Mouse (Mus musculus): ENCODE measurements around the gene Artn. TPM values are rescaled to one million over a fixed set of nuclear protein-coding genes. Genes with fewer than 3 reads are reported as not detected.
A peak's percentile ranks its signal among the peaks of the same experiment; 100 is the strongest.

Gene Artn
- polyA plus RNA-seq, 1 experiment from 2014 or later: 0.53 TPM

GRCm38 (mm10) chr4:117915489-117916105 lies 14.0 kb downstream of the Artn start:
- no peak; the same call in 1 of the 2 replicates for ATAC-seq (ENCODE audit: low FRiP score)
- no peaks in the 10 kb centered on the region for H3K27me3 ChIP-seq (ENCODE audit: control insufficient read depth, insufficient read depth, low read length)
- peaks cover 17% of the 10 kb centered on the region for H3K4me1 ChIP-seq (ENCODE audit: control insufficient read depth, insufficient read depth, low read length)
- DNase-seq (ENCODE audit: low spot score, missing footprints): peak; percentile 86
- H3K9ac ChIP-seq (ENCODE audit: low read length): peak overlapping the region; percentile 83
- H3K36me3 ChIP-seq (ENCODE audit: control insufficient read depth, insufficient read depth, low read length): peaks cover 5% of the 10 kb centered on the region
- H3K4me3 ChIP-seq (ENCODE audit: low read depth, low read length): peak overlapping the region; percentile 77
- H3K27ac ChIP-seq (ENCODE audit: low read depth, low read length): no peak overlapping the region
- H3K9me3 ChIP-seq (ENCODE audit: control insufficient read depth, low read length): no peaks in the 10 kb centered on the region
- peak overlapping the region; percentile 98 for H3K4me2 ChIP-seq
- 6% methylated on average over 19 of the region's 19 CpGs for WGBS

- Histone ChIP-seq H3K9me3 (ENCODE audit: control insufficient read depth, low read length) (no peaks in the 10 kb centered on the region), H3K4me2 (peak within 1 kb of the TSS; percentile 98), H3K9ac (ENCODE audit: low read length) (peak within 1 kb of the TSS; percentile 83), H3K4me3 (ENCODE audit: low read depth, low read length) (peak within 1 kb of the TSS; percentile 77), H3K4me1 (ENCODE audit: control insufficient read depth, insufficient read depth, low read length) (peaks cover 17% of the 10 kb centered on the region), H3K27ac (ENCODE audit: low read depth, low read length) (peak within 1 kb of the TSS; percentile 64; the same call in 1 of the 2 replicates), H3K36me3 (ENCODE audit: control insufficient read depth, insufficient read depth, low read length) (peaks cover 5% of the 10 kb centered on the region), H3K27me3 (ENCODE audit: control insufficient read depth, insufficient read depth, low read length) (no peaks in the 10 kb centered on the region)
- under 1% methylated on average over 60 of the region's 61 CpGs for WGBS
- DNase-seq (ENCODE audit: low spot score, missing footprints) (peak; percentile 100), ATAC-seq (ENCODE audit: low FRiP score) (peak; percentile 97)
These were observed 14.7 kb downstream of the Artn start, which contains the start of gene Ipo13 for GRCm38 (mm10) chr4:117914591-117915442. Gene Ipo13 (minus strand): TSS chr4:117914999.

GRCm38 (mm10) chr4:117914031-117914430 lies 15.5 kb downstream of the Artn start:
- WGBS: 20% methylated on average over 8 of the region's 8 CpGs
- Histone ChIP-seq H3K4me2 (peak overlapping the region; percentile 98), H3K27me3 (ENCODE audit: control insufficient read depth, insufficient read depth, low read length) (no peaks in the 10 kb centered on the region), H3K4me1 (ENCODE audit: control insufficient read depth, insufficient read depth, low read length) (peaks cover 20% of the 10 kb centered on the region), H3K4me3 (ENCODE audit: low read depth, low read length) (peak overlapping the region; percentile 77), H3K36me3 (ENCODE audit: control insufficient read depth, insufficient read depth, low read length) (peaks cover 5% of the 10 kb centered on the region), H3K9ac (ENCODE audit: low read length) (peak overlapping the region; percentile 83), H3K27ac (ENCODE audit: low read depth, low read length) (no peak overlapping the region), H3K9me3 (ENCODE audit: control insufficient read depth, low read length) (no peaks in the 10 kb centered on the region)
- no peak for DNase-seq (ENCODE audit: low spot score, missing footprints)
- ATAC-seq (ENCODE audit: low FRiP score): no peak

- Histone ChIP-seq H3K9ac (ENCODE audit: low read length) (no peak overlapping the region; the same call in 1 of the 2 replicates), H3K9me3 (ENCODE audit: control insufficient read depth, low read length) (no peaks in the 10 kb centered on the region), H3K27ac (ENCODE audit: low read depth, low read length) (no peak overlapping the region), H3K36me3 (ENCODE audit: control insufficient read depth, insufficient read depth, low read length) (peaks cover 5% of the 10 kb centered on the region), H3K27me3 (ENCODE audit: control insufficient read depth, insufficient read depth, low read length) (no peaks in the 10 kb centered on the region), H3K4me3 (ENCODE audit: low read depth, low read length) (no peak overlapping the region; the same call in 1 of the 2 replicates), H3K4me1 (ENCODE audit: control insufficient read depth, insufficient read depth, low read length) (peaks cover 22% of the 10 kb centered on the region), H3K4me2 (peak overlapping the region; percentile 98)
- WGBS: 46% methylated on average over 3 of the region's 3 CpGs
- DNase-seq (ENCODE audit: low spot score, missing footprints) (no peak), ATAC-seq (ENCODE audit: low FRiP score) (no peak)
These were observed 16.1 kb downstream of the Artn start for GRCm38 (mm10) chr4:117913421-117913820.

GRCm38 (mm10) chr4:117912685-117913273 lies 16.8 kb downstream of the Artn start:
- DNase-seq (ENCODE audit: low spot score, missing footprints) (no peak), ATAC-seq (ENCODE audit: low FRiP score) (no peak)
- peaks cover 5% of the 10 kb centered on the region for H3K36me3 ChIP-seq (ENCODE audit: control insufficient read depth, insufficient read depth, low read length)
- H3K4me2 ChIP-seq: peak overlapping the region; percentile 98; the same call in 1 of the 2 replicates
- H3K27me3 ChIP-seq (ENCODE audit: control insufficient read depth, insufficient read depth, low read length): no peaks in the 10 kb centered on the region
- no peak overlapping the region for H3K4me3 ChIP-seq (ENCODE audit: low read depth, low read length)
- H3K9me3 ChIP-seq (ENCODE audit: control insufficient read depth, low read length): no peaks in the 10 kb centered on the region
- WGBS: 76% methylated on average over 7 of the region's 7 CpGs
- no peak overlapping the region for H3K27ac ChIP-seq (ENCODE audit: low read depth, low read length)
- no peak overlapping the region for H3K9ac ChIP-seq (ENCODE audit: low read length)
- peaks cover 22% of the 10 kb centered on the region for H3K4me1 ChIP-seq (ENCODE audit: control insufficient read depth, insufficient read depth, low read length)

GRCm38 (mm10) chr4:117912131-117912561 lies 17.4 kb downstream of the Artn start:
- WGBS: 94% methylated on average over 13 of the region's 13 CpGs
- no peak for ATAC-seq (ENCODE audit: low FRiP score)
- no peak overlapping the region for H3K9ac ChIP-seq (ENCODE audit: low read length)
- no peak overlapping the region for H3K4me3 ChIP-seq (ENCODE audit: low read depth, low read length)
- DNase-seq (ENCODE audit: low spot score, missing footprints): no peak
- H3K27me3 ChIP-seq (ENCODE audit: control insufficient read depth, insufficient read depth, low read length): no peaks in the 10 kb centered on the region
- H3K36me3 ChIP-seq (ENCODE audit: control insufficient read depth, insufficient read depth, low read length): peaks cover 5% of the 10 kb centered on the region
- no peaks in the 10 kb centered on the region for H3K9me3 ChIP-seq (ENCODE audit: control insufficient read depth, low read length)
- H3K27ac ChIP-seq (ENCODE audit: low read depth, low read length): no peak overlapping the region
- H3K4me2 ChIP-seq: no peak overlapping the region
- peaks cover 22% of the 10 kb centered on the region for H3K4me1 ChIP-seq (ENCODE audit: control insufficient read depth, insufficient read depth, low read length)

- H3K4me2 ChIP-seq: no peak overlapping the region
- ATAC-seq (ENCODE audit: low FRiP score) (peak; percentile 68; the same call in 1 of the 2 replicates), DNase-seq (ENCODE audit: low spot score, missing footprints) (no peak)
- no peak overlapping the region for H3K9ac ChIP-seq (ENCODE audit: low read length)
- H3K4me3 ChIP-seq (ENCODE audit: low read depth, low read length): no peak overlapping the region
- WGBS: 70% methylated on average over 8 of the region's 8 CpGs
- peaks cover 14% of the 10 kb centered on the region for H3K36me3 ChIP-seq (ENCODE audit: control insufficient read depth, insufficient read depth, low read length)
- H3K27me3 ChIP-seq (ENCODE audit: control insufficient read depth, insufficient read depth, low read length): no peaks in the 10 kb centered on the region
- H3K9me3 ChIP-seq (ENCODE audit: control insufficient read depth, low read length): no peaks in the 10 kb centered on the region
- H3K27ac ChIP-seq (ENCODE audit: low read depth, low read length): no peak overlapping the region
- H3K4me1 ChIP-seq (ENCODE audit: control insufficient read depth, insufficient read depth, low read length): peaks cover 15% of the 10 kb centered on the region
These were observed 20.6 kb downstream of the Artn start for GRCm38 (mm10) chr4:117908834-117909453.

GRCm38 (mm10) chr4:117906196-117906595 lies 23.4 kb downstream of the Artn start:
- no peak overlapping the region for H3K9ac ChIP-seq (ENCODE audit: low read length)
- peaks cover 5% of the 10 kb centered on the region; the same call in 1 of the 2 replicates for H3K4me1 ChIP-seq (ENCODE audit: control insufficient read depth, insufficient read depth, low read length)
- H3K27me3 ChIP-seq (ENCODE audit: control insufficient read depth, insufficient read depth, low read length): no peaks in the 10 kb centered on the region
- DNase-seq (ENCODE audit: low spot score, missing footprints) (no peak), ATAC-seq (ENCODE audit: low FRiP score) (no peak)
- H3K27ac ChIP-seq (ENCODE audit: low read depth, low read length): no peak overlapping the region
- no peak overlapping the region for H3K4me2 ChIP-seq
- H3K36me3 ChIP-seq (ENCODE audit: control insufficient read depth, insufficient read depth, low read length): peaks cover 34% of the 10 kb centered on the region
- no peaks in the 10 kb centered on the region for H3K9me3 ChIP-seq (ENCODE audit: control insufficient read depth, low read length)
- no peak overlapping the region for H3K4me3 ChIP-seq (ENCODE audit: low read depth, low read length)
- WGBS: 91% methylated on average over 3 of the region's 3 CpGs
